Mouse (Mus musculus) E14TG2a.4 (cell line): Measurements from ENCODE around the gene Gpr137.

Source experiments
- H3K27me3 ChIP-seq: 2 replicates; pipeline ENCODE4 v1.6.1; 2014; ENCODE audit warnings: low read length, control low read depth; ENCODE audit not compliant: insufficient read depth
- H3K36me3 ChIP-seq: 2 replicates; pipeline ENCODE4 v1.6.1; 2014; ENCODE audit warnings: low read length, control low read depth; ENCODE audit not compliant: insufficient read depth
- H3K4me1 ChIP-seq: replicated peaks from 2 replicates; pipeline ENCODE4 v1.6.1; 2014; ENCODE audit warnings: low read depth, low read length, control low read depth
- H3K4me3 ChIP-seq: replicated peaks from 2 replicates; pipeline ENCODE4 v1.5.1; 2014; ENCODE audit warnings: mild to moderate bottlenecking, low read length
- H3K9me3 ChIP-seq: 2 replicates; pipeline ENCODE4 v1.6.1; 2014; ENCODE audit warnings: low read length, control low read depth
- CTCF ChIP-seq: conservative IDR thresholded peaks from 2 replicates; pipeline ENCODE4 v1.5.1; 2014; ENCODE audit warnings: low read length
- NANOG ChIP-seq: IDR thresholded peaks from 2 replicates; pipeline ENCODE4 v1.6.1; 2014; ENCODE audit warnings: borderline replicate concordance, low read length, mixed read lengths
- POU5F1 ChIP-seq: IDR thresholded peaks from 2 replicates; pipeline ENCODE4 v1.6.1; 2014; ENCODE audit warnings: low read length, borderline replicate concordance

The Gpr137 gene

GRCm38 (mm10) chr19:6969665-6970381 lies 27.5 kb upstream of the Gpr137 start:
- TF ChIP-seq CTCF = peak; percentile 22
- TF ChIP-seq POU5F1 = no peak
- peaks cover 89% of the 10 kb centered on the region for H3K4me1 ChIP-seq
- no peaks in the 10 kb centered on the region for H3K9me3 ChIP-seq
- H3K36me3 ChIP-seq = peaks cover 30% of the 10 kb centered on the region
- no peaks in the 10 kb centered on the region for H3K27me3 ChIP-seq
- peak overlapping the region; percentile 90 for H3K4me3 ChIP-seq

GRCm38 (mm10) chr19:6969291-6969664 lies 27.0 kb upstream of the Gpr137 start:
- H3K4me1 ChIP-seq = peaks cover 95% of the 10 kb centered on the region
- H3K27me3 ChIP-seq = no peaks in the 10 kb centered on the region
- no peak for TF ChIP-seq POU5F1
- TF ChIP-seq CTCF = no peak
- TF ChIP-seq NANOG = no peak
- no peaks in the 10 kb centered on the region for H3K9me3 ChIP-seq
- peaks cover 35% of the 10 kb centered on the region for H3K36me3 ChIP-seq
- H3K4me3 ChIP-seq = peak overlapping the region; percentile 90

- TF ChIP-seq POU5F1 (no peak), CTCF (no peak), NANOG (no peak)
- Histone ChIP-seq H3K36me3 (peaks cover 41% of the 10 kb centered on the region), H3K27me3 (no peaks in the 10 kb centered on the region), H3K9me3 (no peaks in the 10 kb centered on the region), H3K4me1 (peaks cover 96% of the 10 kb centered on the region), H3K4me3 (peak overlapping the region; percentile 90)
Observed at GRCm38 (mm10) chr19:6968491-6969271, 26.4 kb upstream of the Gpr137 start.

- no peaks in the 10 kb centered on the region for H3K27me3 ChIP-seq
Observed at GRCm38 (mm10) chr19:6956461-6956860, 14.2 kb upstream of the Gpr137 start.

GRCm38 (mm10) chr19:6955424-6955823 lies 13.1 kb upstream of the Gpr137 start:
- no peaks in the 10 kb centered on the region for H3K27me3 ChIP-seq
- H3K36me3 ChIP-seq = peaks cover 78% of the 10 kb centered on the region
- TF ChIP-seq POU5F1 = no peak
- TF ChIP-seq CTCF = no peak
- no peak for TF ChIP-seq NANOG
- H3K9me3 ChIP-seq = no peaks in the 10 kb centered on the region
- H3K4me3 ChIP-seq = peak overlapping the region; percentile 57
- H3K4me1 ChIP-seq = peaks cover 78% of the 10 kb centered on the region

More at GRCm38 (mm10) chr19:6956461-6956860, 14.2 kb upstream of the Gpr137 start:
- H3K4me1 ChIP-seq = peaks cover 74% of the 10 kb centered on the region
- 0 out of 2 replicates have a peak overlapping the region, but pooled peaks have one; percentile 17 for H3K4me3 ChIP-seq
- H3K9me3 ChIP-seq = no peaks in the 10 kb centered on the region
- TF ChIP-seq CTCF = no peak
- no peak for TF ChIP-seq POU5F1
- no peak for TF ChIP-seq NANOG
- peaks cover 88% of the 10 kb centered on the region for H3K36me3 ChIP-seq

GRCm38 (mm10) chr19:6954046-6954445 lies 11.8 kb upstream of the Gpr137 start:
- H3K4me3 ChIP-seq = no peak overlapping the region
- TF ChIP-seq NANOG (no peak), POU5F1 (no peak), CTCF (peak; percentile 30; the same call in 1 of the 2 replicates)
- no peaks in the 10 kb centered on the region for H3K9me3 ChIP-seq
- H3K36me3 ChIP-seq = peaks cover 73% of the 10 kb centered on the region
- peaks cover 86% of the 10 kb centered on the region for H3K4me1 ChIP-seq
- H3K27me3 ChIP-seq = no peaks in the 10 kb centered on the region

GRCm38 (mm10) chr19:6952712-6953037 lies 10.4 kb upstream of the Gpr137 start:
- Histone ChIP-seq H3K4me3 (peak overlapping the region; percentile 88), H3K27me3 (no peaks in the 10 kb centered on the region), H3K4me1 (peaks cover 86% of the 10 kb centered on the region), H3K36me3 (peaks cover 61% of the 10 kb centered on the region), H3K9me3 (no peaks in the 10 kb centered on the region)
- TF ChIP-seq NANOG (no peak), CTCF (no peak), POU5F1 (no peak)

GRCm38 (mm10) chr19:6951994-6952711 lies 9.9 kb upstream of the Gpr137 start:
- H3K9me3 ChIP-seq = no peaks in the 10 kb centered on the region
- no peak for TF ChIP-seq POU5F1

More at GRCm38 (mm10) chr19:6951994-6952711, 9.9 kb upstream of the Gpr137 start:
- peak overlapping the region; percentile 88 for H3K4me3 ChIP-seq
- peaks cover 56% of the 10 kb centered on the region for H3K36me3 ChIP-seq
- no peaks in the 10 kb centered on the region for H3K27me3 ChIP-seq
- H3K4me1 ChIP-seq = peaks cover 85% of the 10 kb centered on the region
